Mouse (Mus musculus): ENCODE data around the gene Aqp2.

Gene Aqp2

DNA sequence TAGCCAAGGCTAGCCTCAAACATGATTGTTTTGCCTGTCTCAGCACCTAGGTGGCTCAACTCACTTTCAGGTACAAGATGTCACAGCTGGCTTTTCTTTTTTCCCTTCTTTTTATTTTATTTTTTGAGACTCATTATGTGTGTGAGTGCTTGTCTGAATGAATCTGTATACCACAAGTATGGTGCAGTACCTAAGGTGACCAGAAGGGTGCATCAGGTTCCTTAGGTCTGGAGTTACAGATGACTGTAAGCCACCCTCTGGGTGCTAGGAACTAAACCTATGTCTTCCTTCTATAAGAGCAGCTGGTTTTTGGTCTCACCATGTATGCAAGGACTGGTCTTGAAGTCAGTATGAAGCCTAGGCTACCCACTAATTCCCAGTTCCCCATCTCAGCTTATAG lies 52.8 kb downstream of the Aqp2 start:
- TF ChIP-seq GATA4 (IDR thresholded peaks at IDR 0.05; ENCODE audit: insufficient replicate concordance, low read length) = no peak
